Mouse (Mus musculus): Measurements from ENCODE around the gene Retreg1. TPM values are rescaled to one million over a fixed set of nuclear protein-coding genes. Genes with fewer than 3 reads are reported as not detected.
A peak's percentile ranks its signal among the peaks of the same experiment; 100 is the strongest.

Gene Retreg1
- polyA plus RNA-seq, 1 experiment from 2014 or later: 1.0 TPM

GRCm38 (mm10) chr15:25928001-25928400 lies 85.0 kb downstream of the Retreg1 start:
- no peak overlapping the region for H3K27ac ChIP-seq
- H3K4me3 ChIP-seq: no peak overlapping the region
- peaks cover 9% of the 10 kb centered on the region; the same call in 1 of the 2 replicates for H3K4me1 ChIP-seq
- no peak for ATAC-seq
- no peak overlapping the region for H3K9ac ChIP-seq
- no peaks in the 10 kb centered on the region for H3K9me3 ChIP-seq (replicated peaks)
- 69% methylated on average over 8 of the region's 8 CpGs for WGBS (ENCODE audit: insufficient replicate concordance)
- no peak overlapping the region for H3K4me2 ChIP-seq
- H3K27me3 ChIP-seq (replicated peaks): no peaks in the 10 kb centered on the region
- H3K36me3 ChIP-seq: no peaks in the 10 kb centered on the region

GRCm38 (mm10) chr15:25928831-25929230 lies 85.9 kb downstream of the Retreg1 start:
- H3K4me1 ChIP-seq: peaks cover 16% of the 10 kb centered on the region
- H3K36me3 ChIP-seq: no peaks in the 10 kb centered on the region
- 59% methylated on average over 5 of the region's 5 CpGs for WGBS (ENCODE audit: insufficient replicate concordance)
- H3K4me2 ChIP-seq: no peak overlapping the region
- H3K27me3 ChIP-seq (replicated peaks): no peaks in the 10 kb centered on the region
- no peak for ATAC-seq
- H3K27ac ChIP-seq: no peak overlapping the region
- no peak overlapping the region for H3K4me3 ChIP-seq
- H3K9ac ChIP-seq: no peak overlapping the region
- H3K9me3 ChIP-seq (replicated peaks): no peaks in the 10 kb centered on the region

GRCm38 (mm10) chr15:25929518-25929917 lies 86.5 kb downstream of the Retreg1 start:
- no peak for ATAC-seq
- H3K4me3 ChIP-seq: no peak overlapping the region
- H3K4me1 ChIP-seq: peaks cover 16% of the 10 kb centered on the region
- no peak overlapping the region for H3K4me2 ChIP-seq
- no peak overlapping the region for H3K27ac ChIP-seq
- H3K36me3 ChIP-seq: no peaks in the 10 kb centered on the region
- WGBS (ENCODE audit: insufficient replicate concordance): 58% methylated on average over 11 of the region's 11 CpGs
- H3K27me3 ChIP-seq (replicated peaks): no peaks in the 10 kb centered on the region
- no peak overlapping the region for H3K9ac ChIP-seq
- no peaks in the 10 kb centered on the region for H3K9me3 ChIP-seq (replicated peaks)

- 71% methylated on average over 10 of the region's 10 CpGs for WGBS (ENCODE audit: insufficient replicate concordance)
- no peak for ATAC-seq
Observed at GRCm38 (mm10) chr15:25929936-25930335, 87.0 kb downstream of the Retreg1 start.

GRCm38 (mm10) chr15:25930657-25931056 lies 87.7 kb downstream of the Retreg1 start:
- Histone ChIP-seq H3K4me1 (peaks cover 16% of the 10 kb centered on the region), H3K9ac (no peak overlapping the region), H3K9me3 (replicated peaks) (no peaks in the 10 kb centered on the region), H3K4me3 (no peak overlapping the region), H3K4me2 (no peak overlapping the region), H3K36me3 (no peaks in the 10 kb centered on the region), H3K27ac (no peak overlapping the region), H3K27me3 (replicated peaks) (no peaks in the 10 kb centered on the region)
- WGBS (ENCODE audit: insufficient replicate concordance): 82% methylated on average over 5 of the region's 5 CpGs
- no peak for ATAC-seq

More at GRCm38 (mm10) chr15:25929936-25930335, 87.0 kb downstream of the Retreg1 start:
- H3K9ac ChIP-seq: no peak overlapping the region
- no peak overlapping the region for H3K27ac ChIP-seq
- H3K36me3 ChIP-seq: no peaks in the 10 kb centered on the region
- H3K4me2 ChIP-seq: no peak overlapping the region
- H3K4me1 ChIP-seq: peaks cover 16% of the 10 kb centered on the region
- no peaks in the 10 kb centered on the region for H3K27me3 ChIP-seq (replicated peaks)
- H3K4me3 ChIP-seq: no peak overlapping the region
- no peaks in the 10 kb centered on the region for H3K9me3 ChIP-seq (replicated peaks)

GRCm38 (mm10) chr15:25932497-25932896 lies 89.5 kb downstream of the Retreg1 start:
- H3K4me3 ChIP-seq: no peak overlapping the region
- H3K4me2 ChIP-seq: no peak overlapping the region
- H3K27ac ChIP-seq: no peak overlapping the region
- no peak for ATAC-seq
- WGBS (ENCODE audit: insufficient replicate concordance): 64% methylated on average over 9 of the region's 9 CpGs
- H3K27me3 ChIP-seq (replicated peaks): no peaks in the 10 kb centered on the region
- H3K4me1 ChIP-seq: peaks cover 16% of the 10 kb centered on the region
- H3K36me3 ChIP-seq: no peaks in the 10 kb centered on the region
- H3K9ac ChIP-seq: no peak overlapping the region
- H3K9me3 ChIP-seq (replicated peaks): no peaks in the 10 kb centered on the region

- H3K27ac ChIP-seq: no peak overlapping the region
- H3K27me3 ChIP-seq (replicated peaks): no peaks in the 10 kb centered on the region
- no peak overlapping the region for H3K9ac ChIP-seq
- no peak for ATAC-seq
- 48% methylated on average over 16 of the region's 16 CpGs for WGBS (ENCODE audit: insufficient replicate concordance)
- no peaks in the 10 kb centered on the region for H3K36me3 ChIP-seq
- no peak overlapping the region for H3K4me2 ChIP-seq
- H3K4me1 ChIP-seq: peaks cover 16% of the 10 kb centered on the region
- no peaks in the 10 kb centered on the region for H3K9me3 ChIP-seq (replicated peaks)
- H3K4me3 ChIP-seq: no peak overlapping the region
Observed at GRCm38 (mm10) chr15:25932937-25933684, 90.1 kb downstream of the Retreg1 start.

- Histone ChIP-seq H3K9me3 (replicated peaks) (no peaks in the 10 kb centered on the region), H3K4me1 (peaks cover 16% of the 10 kb centered on the region), H3K36me3 (no peaks in the 10 kb centered on the region), H3K27me3 (replicated peaks) (no peaks in the 10 kb centered on the region), H3K9ac (no peak overlapping the region), H3K27ac (no peak overlapping the region), H3K4me3 (no peak overlapping the region), H3K4me2 (no peak overlapping the region)
- 44% methylated on average over 7 of the region's 7 CpGs for WGBS (ENCODE audit: insufficient replicate concordance)
- ATAC-seq: no peak
Observed at GRCm38 (mm10) chr15:25933685-25934108, 90.7 kb downstream of the Retreg1 start.

- Histone ChIP-seq H3K36me3 (no peaks in the 10 kb centered on the region), H3K27me3 (replicated peaks) (no peaks in the 10 kb centered on the region), H3K9me3 (replicated peaks) (no peaks in the 10 kb centered on the region), H3K9ac (no peak overlapping the region), H3K4me3 (no peak overlapping the region), H3K4me2 (no peak overlapping the region), H3K27ac (no peak overlapping the region), H3K4me1 (peaks cover 14% of the 10 kb centered on the region)
- ATAC-seq: no peak
- 66% methylated on average over 7 of the region's 7 CpGs for WGBS (ENCODE audit: insufficient replicate concordance)
Observed at GRCm38 (mm10) chr15:25934411-25934810, 91.4 kb downstream of the Retreg1 start.

GRCm38 (mm10) chr15:25938496-25938895 lies 95.5 kb downstream of the Retreg1 start:
- H3K27ac ChIP-seq: no peak overlapping the region
- 75% methylated on average over 7 of the region's 7 CpGs for WGBS (ENCODE audit: insufficient replicate concordance)
- ATAC-seq: no peak
- no peak overlapping the region for H3K9ac ChIP-seq
- H3K4me1 ChIP-seq: 0 out of 2 replicates have a peak, but pooled peaks cover 2% of the 10 kb centered on the region
- H3K36me3 ChIP-seq: no peaks in the 10 kb centered on the region
- H3K4me3 ChIP-seq: no peak overlapping the region
- no peak overlapping the region for H3K4me2 ChIP-seq
- H3K27me3 ChIP-seq (replicated peaks): no peaks in the 10 kb centered on the region
- H3K9me3 ChIP-seq (replicated peaks): no peaks in the 10 kb centered on the region

- H3K9ac ChIP-seq: no peak overlapping the region
- H3K27me3 ChIP-seq (replicated peaks): no peaks in the 10 kb centered on the region
- peak overlapping the region; percentile 46 for H3K4me2 ChIP-seq
- ATAC-seq: no peak
- no peaks in the 10 kb centered on the region for H3K9me3 ChIP-seq (replicated peaks)
- WGBS (ENCODE audit: insufficient replicate concordance): 39% methylated on average over 24 of the region's 24 CpGs
- H3K4me1 ChIP-seq: no peaks in the 10 kb centered on the region
- H3K27ac ChIP-seq: no peak overlapping the region
- H3K36me3 ChIP-seq: no peaks in the 10 kb centered on the region
- H3K4me3 ChIP-seq: peak overlapping the region; percentile 15; the same call in 1 of the 2 replicates
Observed at GRCm38 (mm10) chr15:25940397-25941377, 97.7 kb downstream of the Retreg1 start.

- ATAC-seq: no peak
- Histone ChIP-seq H3K9ac (no peak overlapping the region), H3K4me3 (no peak overlapping the region), H3K27me3 (replicated peaks) (no peaks in the 10 kb centered on the region), H3K4me2 (no peak overlapping the region), H3K9me3 (replicated peaks) (no peaks in the 10 kb centered on the region), H3K4me1 (no peaks in the 10 kb centered on the region), H3K36me3 (no peaks in the 10 kb centered on the region), H3K27ac (no peak overlapping the region)
- 77% methylated on average over 11 of the region's 11 CpGs for WGBS (ENCODE audit: insufficient replicate concordance)
Observed at GRCm38 (mm10) chr15:25941514-25941913, 98.5 kb downstream of the Retreg1 start.
